Mouse (Mus musculus): ENCODE data around the gene Klk13. TPM values are rescaled to one million over a fixed set of nuclear protein-coding genes. Genes with fewer than 3 reads are reported as not detected.

The Klk13 gene
- not detected for polyA plus RNA-seq (2017; shearing (Covaris generic))

GRCm38 (mm10) chr7:43712267-43712666 is at the start of gene Klk13:
TSS of gene Klk13 (plus strand) at chr7:43712567.

DNA sequence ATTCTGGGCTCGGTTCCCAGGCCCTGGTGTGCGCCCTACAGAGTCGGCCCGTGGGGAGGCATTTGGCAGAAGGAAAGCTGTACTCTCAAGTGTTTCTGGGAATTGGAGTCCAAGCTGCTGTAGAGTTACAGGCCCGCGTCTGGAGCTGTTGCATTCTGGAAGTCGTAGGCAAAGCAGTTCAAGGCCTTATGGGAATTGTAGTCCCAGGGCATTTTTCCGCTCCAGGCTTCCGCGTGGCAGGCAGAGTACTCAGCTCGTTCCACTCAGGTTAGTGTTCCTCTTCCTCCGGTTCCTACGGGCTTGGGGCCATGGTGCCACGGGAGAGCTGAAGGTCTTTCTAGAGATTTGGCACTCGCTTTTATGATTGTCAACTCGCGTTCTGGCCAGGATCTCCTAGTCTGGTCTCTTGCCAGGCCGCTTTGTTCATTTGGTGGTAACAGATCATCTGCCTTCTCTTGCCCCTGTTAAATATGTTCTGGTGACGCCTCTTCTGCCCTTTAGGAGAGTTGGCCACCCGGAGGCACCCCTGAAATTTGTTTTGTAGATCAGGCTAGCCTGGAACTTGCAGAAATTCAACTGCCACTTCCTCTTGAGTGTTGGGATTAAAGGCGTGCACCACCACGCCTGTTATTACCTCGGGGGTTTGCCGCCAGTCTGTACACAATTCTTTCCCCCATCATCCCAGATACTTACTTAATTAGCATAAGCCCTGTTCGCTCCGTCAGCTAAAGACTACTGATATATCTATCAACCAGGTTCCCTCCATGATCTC is 40.4 kb upstream of the Klk13 start, which contains the start of gene Ctu1:
Gene Ctu1, plus strand, starts transcription at position 208 of the 772 bp plus-strand sequence.

DNA sequence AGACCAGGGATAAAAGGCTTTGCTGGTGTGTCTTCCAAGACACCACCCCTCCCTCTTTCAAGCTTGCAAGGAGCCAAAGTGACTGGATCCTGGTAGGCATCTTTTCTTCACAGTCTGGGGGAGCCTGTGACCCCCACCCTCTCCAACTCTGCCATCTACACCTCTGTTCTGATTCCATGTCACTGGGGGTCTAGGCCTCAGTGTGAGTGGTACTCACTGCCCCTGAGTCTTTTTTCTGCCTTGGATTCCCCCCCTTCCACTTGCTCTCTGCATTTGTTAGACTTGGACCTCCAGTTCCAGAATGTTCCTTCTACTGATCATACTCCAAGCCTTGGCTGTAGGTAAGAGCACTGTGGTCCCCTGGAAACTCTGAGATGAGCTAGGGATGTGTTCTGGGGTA is 22.2 kb upstream of the Klk13 start, which contains the start of gene Klk14:
Gene Klk14, plus strand, starts transcription at position 301 of the 400 bp plus-strand sequence.

GRCm38 (mm10) chr7:43768597-43768996 is 56.2 kb downstream of the Klk13 start, which contains the start of gene Klk12:
TSS of gene Klk12 (plus strand) at chr7:43768897.

GRCm38 (mm10) chr7:43774364-43774763 is 62.0 kb downstream of the Klk13 start, which contains the start of gene Klk11:
TSS of gene Klk11 (plus strand) at chr7:43774604.

Other genes with a start within 250 kb of the Klk13 start
- 5.9 TPM for gene Vsig10l, start 249.4 kb upstream of the Klk13 start, polyA plus RNA-seq (2017; shearing (Covaris generic))
- gene Iglon5, start 222.5 kb upstream of the Klk13 start, polyA plus RNA-seq (2017; shearing (Covaris generic)), result not detected
- not detected for gene 4931406B18Rik, start 206.6 kb upstream of the Klk13 start, polyA plus RNA-seq (2017; shearing (Covaris generic))
- gene Cd33, start 168.1 kb upstream of the Klk13 start, polyA plus RNA-seq (2017; shearing (Covaris generic)), result not detected
- 1.8 TPM for gene Zfp658, start 150.3 kb upstream of the Klk13 start, polyA plus RNA-seq (2017; shearing (Covaris generic))
- 6.4 TPM for gene Zfp719, start 133.0 kb upstream of the Klk13 start, polyA plus RNA-seq (2017; shearing (Covaris generic))
- not detected for gene Zfp819, start 105.4 kb upstream of the Klk13 start, polyA plus RNA-seq (2017; shearing (Covaris generic))
- not detected for gene Ceacam18, start 77.9 kb upstream of the Klk13 start, polyA plus RNA-seq (2017; shearing (Covaris generic))
- gene Siglece, start 52.4 kb upstream of the Klk13 start, polyA plus RNA-seq (2017; shearing (Covaris generic)), result not detected
- 4.6 TPM for gene Ctu1, start 40.6 kb upstream of the Klk13 start, polyA plus RNA-seq (2017; shearing (Covaris generic))
- not detected for gene Klk14, start 22.1 kb upstream of the Klk13 start, polyA plus RNA-seq (2017; shearing (Covaris generic))
- gene Klk12, start 56.3 kb downstream of the Klk13 start, polyA plus RNA-seq (2017; shearing (Covaris generic)), result not detected
- 0.30 TPM for gene Klk11, start 62.0 kb downstream of the Klk13 start, polyA plus RNA-seq (2017; shearing (Covaris generic))
- 0.56 TPM for gene Klk10, start 68.5 kb downstream of the Klk13 start, polyA plus RNA-seq (2017; shearing (Covaris generic))
- gene Klk9, start 79.3 kb downstream of the Klk13 start, polyA plus RNA-seq (2017; shearing (Covaris generic)), result 0.60 TPM
- gene Klk8, start 85.0 kb downstream of the Klk13 start, polyA plus RNA-seq (2017; shearing (Covaris generic)), result 41.3 TPM
- not detected for gene Klk7, start 98.7 kb downstream of the Klk13 start, polyA plus RNA-seq (2017; shearing (Covaris generic))
- not detected for gene Klk6, start 111.9 kb downstream of the Klk13 start, polyA plus RNA-seq (2017; shearing (Covaris generic))
- gene Klk5, start 129.4 kb downstream of the Klk13 start, polyA plus RNA-seq (2017; shearing (Covaris generic)), result not detected
- gene Klk4, start 168.6 kb downstream of the Klk13 start, polyA plus RNA-seq (2017; shearing (Covaris generic)), result not detected
- gene Klk15, start 221.2 kb downstream of the Klk13 start, polyA plus RNA-seq (2017; shearing (Covaris generic)), result not detected
- 0.90 TPM for gene Klk1b8, start 238.1 kb downstream of the Klk13 start, polyA plus RNA-seq (2017; shearing (Covaris generic))